In genomic region chr7:124426951-124427350, GRCm38 (mm10) we compare ENCODE assay signal across 29 mouse cellular contexts.
DNase-seq lines count a peak whose midpoint lies in the region; ATAC-seq and TF ChIP-seq lines count a peak whose summit lies in the region.
"Had no signal": no experiment of that assay in that cellular context is flagged by ENCODE, and none has a peak within 500 bp of the region (broad histone marks: within the 10 kb centered on the region; RNA-seq: fewer than 3 reads in every experiment).

No protein-coding gene starts in this region.

- H3K4me2 ChIP-seq in hindbrain, postnatal 0 days (ENCODE audit: low read depth, low read length): no peak overlapping the region
- H3K4me2 ChIP-seq in neural tube, embryonic 11.5 days (ENCODE audit: low read depth): no peak overlapping the region
- H3K4me2 ChIP-seq: embryonic facial prominence, embryonic 15.5 days; forebrain, embryonic 12.5 days; hindbrain, embryonic 13.5 days; limb, embryonic 12.5 days; liver, embryonic 11.5 days; neural tube, embryonic 15.5 days had no signal

- TF ChIP-seq CTCF in hindbrain, postnatal 0 days (IDR thresholded peaks at IDR 0.05; ENCODE audit: low read depth): no peak

- H3K4me3 ChIP-seq in hindbrain, postnatal 0 days (ENCODE audit: low read length): no peak overlapping the region
- no peak overlapping the region for H3K4me3 ChIP-seq in hindbrain, embryonic 10.5 days
- H3K4me3 ChIP-seq in neural tube, embryonic 11.5 days (ENCODE audit: low read depth, low read length): no peak overlapping the region
- H3K4me3 ChIP-seq: embryonic facial prominence, embryonic 10.5 days; embryonic facial prominence, embryonic 15.5 days; forebrain, embryonic 12.5 days; hindbrain, embryonic 13.5 days; limb, embryonic 12.5 days; myocyte; neural tube, embryonic 15.5 days had no signal

- no peaks in the 10 kb centered on the region for H3K4me1 ChIP-seq in hindbrain, postnatal 0 days (ENCODE audit: insufficient read depth, low read length)
- no peaks in the 10 kb centered on the region for H3K4me1 ChIP-seq in hindbrain, embryonic 10.5 days (replicated peaks)
- no peaks in the 10 kb centered on the region for H3K4me1 ChIP-seq in neural tube, embryonic 11.5 days (ENCODE audit: control insufficient read depth, insufficient read depth, low read length)
- H3K4me1 ChIP-seq: embryonic facial prominence, embryonic 10.5 days; embryonic facial prominence, embryonic 15.5 days; forebrain, embryonic 12.5 days; hindbrain, embryonic 13.5 days; limb, embryonic 12.5 days; neural tube, embryonic 15.5 days had no signal

- no peaks in the 10 kb centered on the region for H3K36me3 ChIP-seq in hindbrain, postnatal 0 days (ENCODE audit: insufficient read depth, low read length)
- H3K36me3 ChIP-seq in hindbrain, embryonic 10.5 days: no peaks in the 10 kb centered on the region
- H3K36me3 ChIP-seq in neural tube, embryonic 11.5 days (ENCODE audit: control insufficient read depth, insufficient read depth, low read length): no peaks in the 10 kb centered on the region
- H3K36me3 ChIP-seq: embryonic facial prominence, embryonic 10.5 days; embryonic facial prominence, embryonic 15.5 days; forebrain, embryonic 12.5 days; hindbrain, embryonic 13.5 days; limb, embryonic 12.5 days; neural tube, embryonic 15.5 days had no signal

- H3K27ac ChIP-seq in hindbrain, postnatal 0 days: no peak overlapping the region
- H3K27ac ChIP-seq in hindbrain, embryonic 10.5 days: no peak overlapping the region
- no peak overlapping the region for H3K27ac ChIP-seq in neural tube, embryonic 11.5 days (ENCODE audit: low read depth, low read length)
- H3K27ac ChIP-seq: embryonic facial prominence, embryonic 10.5 days; embryonic facial prominence, embryonic 15.5 days; forebrain, embryonic 12.5 days; hindbrain, embryonic 13.5 days; limb, embryonic 12.5 days; neural tube, embryonic 15.5 days; stomach, postnatal 0 days had no signal

- no peak for ATAC-seq in hindbrain, postnatal 0 days
- no peak; the same call in 1 of the 2 replicates for ATAC-seq in neural tube, embryonic 11.5 days (ENCODE audit: insufficient read depth, low FRiP score, low TSS enrichment)
- ATAC-seq: intestine, postnatal 0 days; midbrain, embryonic 16.5 days; Patski had no signal

- peak; percentile 5 to 7 for DNase-seq in cerebellum, adult 18-20 months
- DNase-seq in cerebellum, adult 11 months: no peak
- peak; percentile 40 for DNase-seq in hindbrain, postnatal 0 days (ENCODE audit: low spot score)
- no peak for DNase-seq in hindbrain, embryonic 10.5 days (ENCODE audit: low spot score)
- DNase-seq in neural tube, embryonic 11.5 days (ENCODE audit: low spot score): peak; percentile 9
- DNase-seq in neural tube, embryonic 10.5 days (ENCODE audit: extremely low spot score, low spot score): no peak
- peak; percentile 9 for DNase-seq in retina, postnatal 1 day
- no peak for DNase-seq in right cerebral cortex, postnatal 4 days
- DNase-seq: adrenal gland, postnatal 10 days; gastrocnemius, postnatal 14 days; heart, postnatal 14 days; kidney, adult 9 months; kidney, postnatal 10 days; lung, postnatal 36 days; right cerebral cortex, adult 18-20 months; thymus, adult 18-20 months; thymus, postnatal 25 days had no signal

- no peaks in the 10 kb centered on the region for H3K9me3 ChIP-seq in hindbrain, postnatal 0 days (ENCODE audit: low read length)
- H3K9me3 ChIP-seq in hindbrain, embryonic 10.5 days: no peaks in the 10 kb centered on the region
- H3K9me3 ChIP-seq in neural tube, embryonic 11.5 days (ENCODE audit: control insufficient read depth, low read length): no peaks in the 10 kb centered on the region
- H3K9me3 ChIP-seq: embryonic facial prominence, embryonic 10.5 days; embryonic facial prominence, embryonic 15.5 days; forebrain, embryonic 12.5 days; hindbrain, embryonic 13.5 days; limb, embryonic 12.5 days; neural tube, embryonic 15.5 days had no signal

- H3K9ac ChIP-seq in hindbrain, postnatal 0 days (replicated peaks; ENCODE audit: low read length): no peak overlapping the region
- no peak overlapping the region for H3K9ac ChIP-seq in neural tube, embryonic 11.5 days (ENCODE audit: low read length)
- H3K9ac ChIP-seq: embryonic facial prominence, embryonic 15.5 days; forebrain, embryonic 12.5 days; hindbrain, embryonic 13.5 days; limb, embryonic 12.5 days; neural tube, embryonic 15.5 days had no signal

- no peaks in the 10 kb centered on the region for H3K27me3 ChIP-seq in hindbrain, postnatal 0 days (ENCODE audit: insufficient read depth, low read length)
- no peaks in the 10 kb centered on the region for H3K27me3 ChIP-seq in hindbrain, embryonic 10.5 days (ENCODE audit: insufficient read depth, poor library complexity, severe bottlenecking)
- no peaks in the 10 kb centered on the region for H3K27me3 ChIP-seq in neural tube, embryonic 11.5 days (ENCODE audit: control insufficient read depth, insufficient read depth, low read length)
- H3K27me3 ChIP-seq: embryonic facial prominence, embryonic 15.5 days; forebrain, embryonic 12.5 days; limb, embryonic 12.5 days; neural tube, embryonic 15.5 days; Patski had no signal

Comparison
In these comparisons a context has a peak if more than half of its experiments do, and no peak if none do; other contexts are left out.
1. DNase-seq: peak in cerebellum, adult 18-20 months (2 of 2), hindbrain, postnatal 0 days (single experiment), neural tube, embryonic 11.5 days (single experiment) and retina, postnatal 1 day (single experiment); none in cerebellum, adult 11 months (single experiment), hindbrain, embryonic 10.5 days (single experiment), neural tube, embryonic 10.5 days (single experiment) and right cerebral cortex, postnatal 4 days (single experiment).